Mouse (Mus musculus) lung, embryonic 16.5 days (tissue): ENCODE measurements around the gene Gm11492. TPM values are rescaled to one million over a fixed set of nuclear protein-coding genes. Genes with fewer than 3 reads are reported as not detected.

Experiments
- ATAC-seq: fragments of 200-750 bp; cut with Nextera tagmentation; 2 replicates; pipeline ENCODE4 v1.8.0; 2017; ENCODE audit warnings: low read depth, mild to moderate bottlenecking, moderate library complexity
- H3K27ac ChIP-seq: fragments of 300-500 bp; sonication (generic); 2 replicates; pipeline ENCODE4 v1.5.1; 2014; ENCODE audit warnings: mild to moderate bottlenecking, control low read depth, low read length
- H3K27me3 ChIP-seq: fragments of 300-500 bp; sonication (generic); 2 replicates; pipeline ENCODE4 v1.6.1; 2014; ENCODE audit warnings: low read depth, low read length, mixed read lengths; ENCODE audit not compliant: control insufficient read depth, insufficient read depth
- H3K36me3 ChIP-seq: fragments of 300-500 bp; sonication (generic); 2 replicates; pipeline ENCODE4 v1.6.1; 2014; ENCODE audit warnings: low read length; ENCODE audit not compliant: control insufficient read depth, insufficient read depth
- H3K4me1 ChIP-seq: fragments of 300-500 bp; sonication (generic); replicated peaks from 2 replicates; pipeline ENCODE4 v1.6.1; 2014; ENCODE audit warnings: low read length, mixed read lengths; ENCODE audit not compliant: control insufficient read depth, insufficient read depth
- H3K4me2 ChIP-seq: fragments of 300-500 bp; sonication (generic); 2 replicates; pipeline ENCODE4 v1.6.1; 2014; ENCODE audit warnings: low read depth, low read length, control low read depth
- H3K4me3 ChIP-seq: fragments of 300-500 bp; sonication (generic); 2 replicates; pipeline ENCODE4 v1.5.1; 2014; ENCODE audit warnings: mild to moderate bottlenecking, low read length, control low read depth
- H3K9ac ChIP-seq: fragments of 300-500 bp; sonication (generic); 2 replicates; pipeline ENCODE4 v1.6.1; 2014; ENCODE audit warnings: low read length, control low read depth
- H3K9me3 ChIP-seq: fragments of 300-500 bp; sonication (generic); 2 replicates; pipeline ENCODE4 v1.6.1; 2016; ENCODE audit warnings: low read length; ENCODE audit not compliant: control insufficient read depth
- WGBS: fragments of 180-500 bp; shearing (Covaris S2); extraction: QIAGEN DNeasy Blood & Tissue Kit; methylation state at CpG from one replicate; pipeline ENCODE4 v1.1.7; 2014; 5-methylcytosine and 5-hydroxymethylcytosine counted together
- polyA plus RNA-seq: library from polyadenylated mRNA; unstranded; fragments of >200 nt; fragmentation: Nextera tagmentation; extraction: Ambion mirVana; gene quantifications from 2 replicates; pipeline ENCODE4 v1.2.1, GENCODE M21; 2015

Gm11492 gene
- polyA plus RNA-seq, 1 experiment from 2014 or later = not detected

DNA sequence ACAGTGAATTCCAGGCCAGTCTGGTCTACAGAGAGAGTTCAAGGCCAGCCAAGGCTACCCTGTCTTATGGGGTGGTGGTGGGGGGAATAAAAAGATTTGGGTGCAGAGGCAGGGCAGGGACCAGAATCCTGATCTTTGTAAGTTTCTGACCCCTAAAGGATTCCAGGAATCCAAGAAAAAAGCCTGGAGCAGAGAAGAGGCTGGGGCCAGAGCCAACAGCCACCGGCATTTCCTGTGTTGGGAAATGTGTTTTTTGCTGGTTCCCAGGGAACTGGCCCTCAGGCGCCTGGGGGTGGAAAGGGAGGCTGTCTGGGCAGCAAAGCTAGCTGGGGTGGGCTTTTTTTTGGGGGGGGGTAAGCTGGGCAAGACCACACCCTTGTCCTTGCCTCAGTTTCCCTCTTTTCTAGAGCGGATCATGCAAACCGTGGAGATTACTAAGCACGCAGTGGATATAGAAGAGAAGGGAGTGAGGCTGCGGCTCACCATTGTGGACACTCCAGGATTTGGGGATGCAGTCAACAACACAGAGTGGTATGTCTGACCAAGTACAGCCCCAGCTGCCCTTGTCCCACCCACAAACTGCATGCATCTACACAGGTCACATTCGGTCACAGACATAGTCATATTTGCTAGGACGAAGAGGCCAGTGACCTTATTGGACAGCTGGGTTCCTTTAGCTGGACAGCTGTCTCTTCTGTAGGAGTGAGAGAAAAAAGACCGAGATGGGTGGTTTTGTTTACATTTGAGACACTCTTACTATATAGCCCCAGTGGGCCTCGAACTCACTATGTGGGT, 18.5 kb downstream of the Gm11492 start:
- WGBS = 61% methylated on average over 10 of the region's 10 CpGs
- no peaks in the 10 kb centered on the region for H3K9me3 ChIP-seq
- H3K4me2 ChIP-seq = no peak overlapping the region
- H3K36me3 ChIP-seq = peaks cover 2% of the 10 kb centered on the region; the same call in 1 of the 2 replicates
- H3K27ac ChIP-seq = peak overlapping the region; percentile 81
- H3K27me3 ChIP-seq = no peaks in the 10 kb centered on the region
- peaks cover 28% of the 10 kb centered on the region for H3K4me1 ChIP-seq
- ATAC-seq = peak; percentile 60
- no peak overlapping the region for H3K4me3 ChIP-seq
- no peak overlapping the region for H3K9ac ChIP-seq

DNA sequence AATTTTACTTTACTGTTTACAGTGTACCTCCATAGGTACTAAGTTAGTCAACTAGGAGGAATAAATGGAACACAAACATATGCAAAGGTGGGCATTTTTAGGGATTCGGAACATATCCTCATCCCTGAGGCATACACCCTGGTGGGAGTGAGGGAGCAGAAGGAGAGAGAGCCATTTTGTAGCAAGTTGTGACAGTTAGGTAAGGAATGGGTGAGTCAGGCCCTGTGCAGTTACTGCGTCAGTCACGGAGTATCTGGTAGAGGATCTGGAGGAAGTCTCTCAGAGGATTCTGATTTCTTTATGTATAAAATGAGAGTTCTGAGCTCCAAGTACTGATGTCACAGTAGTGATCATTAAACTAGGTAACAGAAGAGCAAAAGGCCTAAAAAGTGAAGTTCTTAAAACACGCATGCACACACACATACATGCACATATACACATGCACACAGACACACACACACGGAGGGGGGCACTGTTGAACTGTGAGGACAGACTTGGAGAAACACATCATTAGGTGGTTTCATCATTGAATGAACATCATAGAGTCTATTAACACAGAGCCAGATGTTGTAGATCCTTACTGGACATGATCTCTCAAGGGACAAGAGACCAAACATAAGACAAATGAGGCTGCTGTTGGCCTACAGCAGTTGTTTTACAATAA, 20.9 kb downstream of the Gm11492 start:
- H3K4me1 ChIP-seq = peaks cover 31% of the 10 kb centered on the region
- H3K4me3 ChIP-seq = no peak overlapping the region
- H3K9ac ChIP-seq = no peak overlapping the region
- ATAC-seq = no peak
- no peaks in the 10 kb centered on the region for H3K9me3 ChIP-seq
- no peak overlapping the region for H3K4me2 ChIP-seq
- WGBS = 80% methylated on average over 5 of the region's 5 CpGs
- peaks cover 2% of the 10 kb centered on the region; the same call in 1 of the 2 replicates for H3K36me3 ChIP-seq
- H3K27ac ChIP-seq = peak overlapping the region; percentile 15; the same call in 1 of the 2 replicates
- no peaks in the 10 kb centered on the region for H3K27me3 ChIP-seq

DNA sequence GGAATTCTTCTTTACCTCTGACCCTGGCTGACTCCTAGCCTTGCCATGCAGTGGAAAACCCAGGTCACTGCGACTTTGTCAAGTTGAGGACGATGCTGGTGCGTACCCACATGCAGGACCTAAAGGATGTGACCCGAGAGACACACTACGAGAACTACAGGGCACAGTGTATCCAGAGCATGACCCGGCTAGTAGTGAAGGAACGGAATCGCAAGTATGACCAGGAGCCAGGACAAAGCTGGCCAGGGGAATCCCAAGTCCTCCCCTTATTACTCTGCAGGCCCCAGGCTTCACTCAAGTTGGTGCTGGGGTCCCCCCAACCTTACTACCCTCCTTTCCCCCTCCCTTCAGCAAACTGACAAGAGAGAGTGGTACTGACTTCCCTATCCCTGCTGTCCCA, 23.2 kb downstream of the Gm11492 start:
- no peak for ATAC-seq
- H3K4me3 ChIP-seq = no peak overlapping the region
- H3K4me2 ChIP-seq = no peak overlapping the region

DNA sequence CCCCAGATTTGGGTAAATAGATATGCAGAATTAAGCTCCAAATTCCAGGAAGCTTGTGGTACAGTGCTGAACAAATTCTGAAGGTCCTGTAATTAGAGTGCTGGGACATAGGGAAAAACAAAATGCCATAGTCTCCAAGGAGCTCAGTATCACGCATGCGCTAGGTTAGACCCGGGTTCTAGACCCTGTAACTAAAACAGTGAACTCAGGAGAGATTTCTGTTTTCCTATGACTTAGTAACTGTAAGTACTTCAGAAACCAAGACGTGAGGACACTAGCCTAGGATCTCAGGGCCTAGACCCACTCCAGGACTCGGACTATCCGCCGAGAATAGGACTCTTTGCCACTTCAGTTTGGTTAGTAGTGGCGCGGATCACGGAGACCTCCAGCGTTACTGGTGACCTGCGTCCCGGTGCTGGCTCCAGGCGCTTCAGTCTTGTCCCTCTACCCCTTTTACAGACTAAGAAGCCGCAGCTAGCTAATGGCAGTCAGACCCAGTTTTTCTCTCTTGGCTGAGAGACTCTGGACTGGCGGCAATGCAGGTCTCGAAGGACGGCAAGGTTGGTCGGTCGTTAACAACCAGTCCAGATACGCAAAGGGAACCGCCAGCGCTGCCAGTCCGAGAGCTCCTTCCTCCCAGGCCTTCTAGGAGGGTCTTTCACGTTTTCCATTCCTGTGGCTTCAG, 24.5 kb downstream of the Gm11492 start:
- WGBS = under 1% methylated on average over 25 of the region's 25 CpGs
- no peaks in the 10 kb centered on the region for H3K9me3 ChIP-seq
- H3K27ac ChIP-seq = peak overlapping the region; percentile 94
- no peak for ATAC-seq
- H3K27me3 ChIP-seq = no peaks in the 10 kb centered on the region
- H3K4me3 ChIP-seq = peak overlapping the region; percentile 67
- peaks cover 39% of the 10 kb centered on the region for H3K4me1 ChIP-seq
- peak overlapping the region; percentile 85 for H3K4me2 ChIP-seq
- H3K36me3 ChIP-seq = peaks cover 2% of the 10 kb centered on the region; the same call in 1 of the 2 replicates
- H3K9ac ChIP-seq = peak overlapping the region; percentile 95

More for the DNA sequence above, 23.2 kb downstream of the Gm11492 start:
- H3K9me3 ChIP-seq = no peaks in the 10 kb centered on the region
- WGBS = 85% methylated on average over 8 of the region's 8 CpGs
- 0 out of 2 replicates have a peak overlapping the region, but pooled peaks have one; percentile 20 for H3K9ac ChIP-seq
- H3K4me1 ChIP-seq = peaks cover 40% of the 10 kb centered on the region
- no peaks in the 10 kb centered on the region for H3K27me3 ChIP-seq
- no peak overlapping the region for H3K27ac ChIP-seq
- peaks cover 2% of the 10 kb centered on the region; the same call in 1 of the 2 replicates for H3K36me3 ChIP-seq

DNA sequence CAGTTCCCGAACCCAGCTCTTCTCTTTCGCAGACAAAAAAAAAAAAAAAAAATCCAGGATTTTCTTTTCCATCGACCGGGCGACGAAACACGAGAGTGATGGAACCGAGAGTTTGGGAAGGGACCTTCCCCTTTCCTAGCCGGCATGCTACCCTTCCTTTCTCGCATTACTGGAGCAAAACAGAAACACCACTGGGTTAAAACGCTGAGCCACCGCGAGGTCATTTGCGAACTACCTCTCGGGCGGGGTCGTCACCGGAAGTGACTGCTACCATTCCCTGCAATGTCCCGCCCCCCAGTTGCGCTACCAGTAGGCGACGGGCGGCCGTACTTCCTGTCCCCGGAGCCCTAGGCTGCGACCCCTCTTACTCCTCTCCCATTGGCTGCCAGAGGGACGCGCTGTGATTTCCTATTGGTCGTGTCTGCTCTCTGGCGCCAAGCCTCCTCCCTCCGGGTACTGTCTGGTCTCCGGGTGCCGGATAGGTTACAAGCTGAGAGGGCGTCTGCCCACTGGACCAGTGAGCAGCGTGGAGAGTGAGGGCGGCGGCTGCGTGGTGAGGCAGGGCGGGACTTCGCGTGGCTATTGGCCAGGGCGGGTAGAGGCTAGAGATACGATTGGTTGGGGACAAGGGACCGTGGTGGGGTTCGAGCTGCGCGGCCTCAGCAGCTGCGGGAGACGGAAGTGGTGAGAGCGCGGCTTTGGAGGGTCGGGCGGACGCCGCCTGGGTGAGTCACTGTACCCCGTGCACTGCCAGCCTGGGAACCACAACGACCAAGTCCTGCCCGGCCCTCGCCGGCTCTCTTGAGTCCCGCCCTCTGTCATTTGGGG, 25.3 kb downstream of the Gm11492 start, which contains the start of gene Mtmr4:
Gene Mtmr4, plus strand, starts transcription at position 637 of the 828 bp plus-strand sequence.
- H3K27me3 ChIP-seq = no peaks in the 10 kb centered on the region
- peaks cover 2% of the 10 kb centered on the region; the same call in 1 of the 2 replicates for H3K36me3 ChIP-seq
- no peaks in the 10 kb centered on the region for H3K9me3 ChIP-seq
- H3K4me3 ChIP-seq = peak within 1 kb of the TSS; percentile 67
- H3K4me1 ChIP-seq = peaks cover 47% of the 10 kb centered on the region
- peak within 1 kb of the TSS; percentile 96 for H3K27ac ChIP-seq
- ATAC-seq = peak; percentile 97
- under 1% methylated on average over 61 of the region's 61 CpGs for WGBS
- peak within 1 kb of the TSS; percentile 85 for H3K4me2 ChIP-seq
- peak within 1 kb of the TSS; percentile 95 for H3K9ac ChIP-seq

GRCm38 (mm10) chr11:87592354-87592695, 25.9 kb downstream of the Gm11492 start:
- Histone ChIP-seq H3K4me2 (peak overlapping the region; percentile 58), H3K9ac (peak overlapping the region; percentile 78), H3K36me3 (peaks cover 5% of the 10 kb centered on the region; the same call in 1 of the 2 replicates), H3K4me1 (peaks cover 51% of the 10 kb centered on the region), H3K27me3 (no peaks in the 10 kb centered on the region), H3K9me3 (no peaks in the 10 kb centered on the region), H3K4me3 (peak overlapping the region; percentile 67), H3K27ac (peak overlapping the region; percentile 96)
- ATAC-seq = no peak
- 0% methylated on average over 15 of the region's 15 CpGs for WGBS

DNA sequence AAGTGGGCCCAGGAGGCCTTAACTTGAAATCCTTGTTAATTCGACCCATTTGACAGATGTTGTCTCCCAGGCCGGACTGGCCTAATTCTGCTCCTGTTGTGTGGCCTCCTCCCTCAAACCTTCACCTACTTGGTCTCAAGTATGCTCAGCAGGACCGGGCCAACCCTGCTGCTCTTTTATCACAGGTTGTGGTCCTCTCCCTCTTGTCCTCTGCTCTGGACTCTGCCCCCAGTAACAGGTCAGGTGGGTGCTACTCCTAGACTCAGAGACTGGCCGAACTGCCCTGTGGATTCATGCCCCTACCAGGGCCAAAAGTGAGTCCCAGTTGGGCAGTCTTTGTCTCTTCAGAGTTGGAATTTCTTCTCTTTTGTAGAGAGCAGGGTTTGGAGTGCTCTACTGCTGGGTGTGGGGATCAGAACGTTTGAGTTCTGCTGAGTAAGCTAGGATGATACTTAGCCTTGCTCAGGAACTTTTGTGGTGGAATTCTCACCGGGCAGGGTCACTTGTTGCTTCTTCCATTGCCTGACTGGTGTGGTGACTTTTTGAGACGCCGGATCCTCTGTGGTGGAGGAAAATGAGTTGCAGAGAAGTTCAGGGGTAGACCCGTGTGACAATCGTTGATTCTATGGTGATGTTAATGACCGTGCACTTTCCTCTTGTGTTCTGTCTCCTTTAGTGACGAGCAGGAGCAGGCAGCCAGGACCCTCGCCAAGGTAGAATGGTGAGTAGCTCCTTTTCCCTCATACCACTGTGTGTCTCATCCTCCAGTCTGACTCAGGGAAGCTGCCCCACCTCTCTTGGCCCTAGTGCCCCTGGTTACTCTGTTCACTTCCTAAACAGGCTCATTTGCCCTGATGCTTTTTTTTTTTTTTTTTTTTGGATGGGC, 26.5 kb downstream of the Gm11492 start:
- peak overlapping the region; percentile 67 for H3K4me3 ChIP-seq
- no peaks in the 10 kb centered on the region for H3K9me3 ChIP-seq
- H3K9ac ChIP-seq = peak overlapping the region; percentile 78
- peak overlapping the region; percentile 58 for H3K4me2 ChIP-seq
- H3K36me3 ChIP-seq = peaks cover 8% of the 10 kb centered on the region
- peak overlapping the region; percentile 96 for H3K27ac ChIP-seq
- H3K4me1 ChIP-seq = peaks cover 50% of the 10 kb centered on the region
- no peak for ATAC-seq
- H3K27me3 ChIP-seq = no peaks in the 10 kb centered on the region
- WGBS = 26% methylated on average over 13 of the region's 13 CpGs

- under 1% methylated on average over 22 of the region's 37 CpGs for WGBS
These were observed 28.9 kb downstream of the Gm11492 start for GRCm38 (mm10) chr11:87595327-87595841.

More at GRCm38 (mm10) chr11:87595327-87595841, 28.9 kb downstream of the Gm11492 start:
- Histone ChIP-seq H3K4me3 (peak overlapping the region; percentile 75), H3K9me3 (no peaks in the 10 kb centered on the region), H3K4me2 (peak overlapping the region; percentile 98), H3K4me1 (peaks cover 39% of the 10 kb centered on the region), H3K27ac (peak overlapping the region; percentile 78), H3K27me3 (no peaks in the 10 kb centered on the region), H3K36me3 (peaks cover 27% of the 10 kb centered on the region), H3K9ac (peak overlapping the region; percentile 91)
- peak; percentile 66 for ATAC-seq
